Mouse (Mus musculus): Measurements from ENCODE around the gene Phlda3.

DNA sequence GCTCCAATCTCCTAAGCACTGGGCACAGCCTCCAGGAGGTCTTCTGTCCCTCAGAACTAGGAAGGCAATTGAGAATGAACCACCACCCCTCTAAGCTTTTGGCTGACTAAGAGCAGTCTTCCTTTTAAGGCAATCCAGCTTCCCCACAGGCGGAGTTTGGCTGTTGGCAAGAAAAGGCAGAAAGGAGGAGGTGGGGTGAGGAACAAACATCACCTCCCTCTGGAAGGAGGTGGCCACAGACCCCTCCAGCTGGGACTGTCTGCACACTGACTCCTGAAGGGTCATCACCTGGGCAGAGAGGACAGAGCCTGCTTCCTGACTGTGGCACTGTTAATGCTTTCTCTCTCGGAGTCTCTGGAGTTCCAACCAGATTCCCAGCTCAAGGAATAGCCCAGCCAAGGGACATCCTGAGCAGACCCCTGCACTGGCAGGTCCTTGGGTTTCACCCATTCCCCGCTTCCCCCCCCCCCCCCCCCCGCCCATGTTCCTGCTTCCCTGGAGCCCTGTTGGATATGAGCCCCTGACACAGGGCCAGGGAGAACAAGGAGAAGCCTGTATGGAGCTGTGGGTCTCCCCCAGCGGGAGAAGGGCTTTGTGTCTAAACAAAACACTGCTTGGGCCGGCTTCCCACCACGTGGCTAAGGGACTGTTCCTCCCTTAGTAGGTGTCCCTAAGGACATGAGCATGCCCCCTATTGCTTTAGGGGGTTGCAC is 31.5 kb upstream of the Phlda3 start:
- no peak for TF ChIP-seq CTCF (IDR thresholded peaks at IDR 0.05; ENCODE audit: extremely low read depth, insufficient read depth, insufficient read length, insufficient replicate concordance)
- TF ChIP-seq POLR2A (IDR thresholded peaks at IDR 0.05; ENCODE audit: low read depth, low read length): no peak
